Mouse (Mus musculus): ENCODE data around the gene Marc2.

The Marc2 gene

DNA sequence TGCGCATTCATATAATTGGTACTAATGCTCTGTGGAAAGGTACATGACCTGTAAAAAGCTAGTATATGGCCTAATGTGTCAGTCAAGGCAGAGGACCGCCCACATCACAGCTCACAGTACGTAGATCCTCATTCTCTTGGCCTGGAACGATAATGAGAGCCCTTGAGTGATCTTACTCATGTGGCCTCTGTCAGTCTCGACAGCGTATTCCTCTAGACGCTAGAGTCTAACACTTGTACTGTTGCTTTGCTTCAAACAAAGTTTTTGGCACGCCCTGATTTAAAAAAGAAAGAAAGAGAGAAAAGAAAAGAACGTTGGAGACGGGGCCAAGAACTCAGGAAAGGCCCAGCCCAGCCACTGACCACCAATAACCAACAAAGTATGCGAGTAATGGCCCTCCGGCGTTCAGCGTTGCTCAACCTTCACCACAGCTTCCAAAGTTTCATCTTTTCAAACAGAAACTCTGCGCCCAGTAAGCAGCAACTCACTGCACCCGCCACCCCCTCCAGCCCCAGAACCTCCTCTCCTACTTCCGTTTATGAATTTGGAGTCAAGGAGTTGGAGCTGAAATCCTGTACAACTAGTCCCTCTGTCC is 37.7 kb downstream of the Marc2 start:
- DNase-seq (ENCODE audit: low spot score) = no peak

GRCm38 (mm10) chr1:184807627-184808417 is 38.4 kb downstream of the Marc2 start:
- no peak for DNase-seq (ENCODE audit: low spot score)

- DNase-seq (ENCODE audit: low spot score) = no peak
Measured at GRCm38 (mm10) chr1:184807123-184807522, 39.1 kb downstream of the Marc2 start.

GRCm38 (mm10) chr1:184805749-184806148 is 40.5 kb downstream of the Marc2 start:
- no peak for DNase-seq (ENCODE audit: low spot score)

DNA sequence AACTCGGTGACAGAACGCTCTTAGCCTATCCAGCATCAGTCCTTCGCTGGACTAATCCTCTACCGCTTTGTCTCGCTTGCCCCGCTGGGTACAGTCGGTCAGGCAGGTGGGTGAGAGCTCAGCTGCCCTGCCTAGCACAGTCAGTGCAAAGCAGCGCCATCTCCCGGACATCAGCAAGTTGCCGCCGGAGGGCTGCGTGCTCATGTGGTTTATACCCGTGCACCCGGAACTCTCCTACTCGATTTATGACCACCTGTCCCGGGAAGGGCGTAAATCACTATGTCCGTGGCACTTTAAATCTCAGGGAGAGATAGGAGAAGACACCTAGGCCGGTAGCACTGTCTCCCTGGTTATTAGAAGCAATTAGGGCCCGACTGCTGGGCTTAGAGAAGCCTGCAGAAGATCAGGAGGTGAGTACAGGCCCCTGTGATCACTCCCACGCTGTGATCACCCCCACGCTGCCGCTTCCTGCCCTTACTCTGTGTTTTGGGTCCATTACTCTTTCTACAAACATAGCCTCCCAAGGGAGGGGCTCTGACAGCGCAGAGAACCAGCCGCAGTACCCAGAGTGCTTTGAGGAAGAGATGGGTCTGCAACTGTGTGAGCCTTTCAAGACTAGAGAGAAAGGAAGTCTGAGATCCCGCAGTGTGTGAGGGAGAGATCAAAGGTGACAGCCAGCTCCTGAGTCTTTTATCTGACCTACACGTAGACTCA is 52.9 kb downstream of the Marc2 start:
- DNase-seq (ENCODE audit: low spot score) = peak; percentile 22

- no peak for DNase-seq (ENCODE audit: low spot score)
Measured at GRCm38 (mm10) chr1:184791109-184791508, 55.1 kb downstream of the Marc2 start.

- no peak for DNase-seq (ENCODE audit: low spot score)
Measured at GRCm38 (mm10) chr1:184786376-184787151, 59.7 kb downstream of the Marc2 start.

DNA sequence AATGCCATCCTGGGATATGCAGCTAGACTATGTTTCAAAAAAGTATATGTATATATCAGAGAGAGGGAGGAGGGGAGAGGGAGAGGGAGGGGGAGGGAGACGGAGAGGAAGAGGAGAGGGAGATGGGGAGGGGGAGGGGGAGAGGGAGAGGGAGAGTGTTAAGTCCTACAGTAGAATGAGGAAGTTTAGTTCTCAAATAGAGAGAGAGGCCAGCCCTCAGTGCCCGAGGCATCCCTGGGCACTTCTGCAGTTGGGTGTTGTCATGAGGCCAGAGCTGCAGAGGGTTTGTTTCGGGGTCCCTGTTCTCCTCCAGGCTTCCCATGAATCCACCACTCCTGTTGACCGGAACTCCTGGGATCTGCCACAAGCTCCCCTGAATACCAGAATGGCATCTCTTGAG is 62.6 kb downstream of the Marc2 start:
- DNase-seq (ENCODE audit: low spot score) = no peak

DNA sequence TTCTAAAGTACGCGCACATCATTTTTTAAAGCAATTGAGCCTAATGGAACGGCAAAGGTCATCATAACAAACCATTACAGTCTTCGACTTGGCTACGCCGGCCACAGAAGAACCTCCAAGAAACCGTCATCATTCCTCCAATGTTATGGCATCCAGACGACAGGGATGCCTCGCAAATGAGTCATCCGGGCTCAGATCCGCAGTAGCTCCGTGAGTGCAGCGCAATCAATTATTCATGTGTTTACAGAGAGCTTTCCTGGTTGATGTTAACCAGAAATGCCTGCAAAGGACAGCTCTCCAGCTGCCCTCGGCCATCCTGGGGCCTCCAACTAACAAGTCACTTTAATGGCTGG is 64.1 kb downstream of the Marc2 start:
- no peak for DNase-seq (ENCODE audit: low spot score)

- no peak for DNase-seq (ENCODE audit: low spot score)
Measured at GRCm38 (mm10) chr1:184781286-184782160, 64.7 kb downstream of the Marc2 start.

- DNase-seq (ENCODE audit: low spot score) = no peak
Measured at GRCm38 (mm10) chr1:184778157-184778556, 68.1 kb downstream of the Marc2 start.

DNA sequence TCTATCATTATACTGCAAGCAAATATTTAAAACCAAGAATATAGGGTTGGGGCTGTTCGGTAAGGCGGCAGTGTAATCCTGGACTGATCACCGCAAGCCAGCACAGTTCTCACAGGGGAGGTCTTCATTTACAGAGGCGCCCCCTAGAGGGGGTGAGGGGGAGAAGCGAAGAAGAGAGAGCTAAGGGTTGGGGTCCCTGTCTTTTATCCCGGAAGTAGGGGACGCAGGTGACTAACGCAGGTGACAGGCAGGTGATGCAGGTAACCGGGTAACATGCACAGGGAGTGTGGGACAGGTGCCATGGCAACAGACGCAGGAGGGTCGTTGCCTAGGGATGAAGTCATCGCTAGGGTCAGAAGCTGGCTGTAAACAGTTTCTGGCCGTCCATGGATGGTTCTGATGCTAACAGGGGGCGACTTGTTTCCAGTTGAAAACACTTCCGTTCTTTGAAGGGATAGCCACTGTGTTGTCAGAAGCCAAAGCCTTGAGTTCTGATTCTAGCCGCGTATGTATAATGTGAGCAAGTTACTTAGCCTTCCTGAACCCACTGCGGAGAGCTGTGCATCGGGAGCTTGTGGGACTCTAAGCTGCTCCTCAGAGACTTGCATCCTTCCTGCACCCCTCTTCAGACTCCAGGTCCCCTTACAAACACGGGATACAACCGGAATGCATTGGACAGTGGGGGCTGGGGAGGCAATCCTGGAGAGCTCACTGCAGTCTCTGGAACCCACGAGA is 69.0 kb downstream of the Marc2 start:
- no peak for DNase-seq (ENCODE audit: low spot score)

GRCm38 (mm10) chr1:184775289-184775688 is 71.0 kb downstream of the Marc2 start:
- DNase-seq (ENCODE audit: low spot score) = no peak

DNA sequence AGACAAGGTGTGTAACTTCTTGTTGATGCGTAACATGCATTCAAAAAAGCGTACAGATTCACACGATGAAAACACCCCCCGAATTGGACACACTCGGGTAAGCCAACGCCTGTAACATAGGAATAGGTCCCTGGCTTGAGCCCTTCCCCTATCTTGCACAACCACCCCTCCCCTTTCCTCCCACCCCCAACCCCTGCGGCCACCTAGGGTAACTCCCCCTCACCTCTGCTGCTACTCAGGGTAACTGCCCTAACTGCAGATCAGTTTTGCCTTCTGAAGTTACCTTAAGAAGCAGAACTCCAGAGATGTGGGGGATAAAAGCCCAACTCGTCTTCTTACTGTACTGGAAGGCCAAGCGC is 74.4 kb downstream of the Marc2 start:
- DNase-seq (ENCODE audit: low spot score) = no peak

DNA sequence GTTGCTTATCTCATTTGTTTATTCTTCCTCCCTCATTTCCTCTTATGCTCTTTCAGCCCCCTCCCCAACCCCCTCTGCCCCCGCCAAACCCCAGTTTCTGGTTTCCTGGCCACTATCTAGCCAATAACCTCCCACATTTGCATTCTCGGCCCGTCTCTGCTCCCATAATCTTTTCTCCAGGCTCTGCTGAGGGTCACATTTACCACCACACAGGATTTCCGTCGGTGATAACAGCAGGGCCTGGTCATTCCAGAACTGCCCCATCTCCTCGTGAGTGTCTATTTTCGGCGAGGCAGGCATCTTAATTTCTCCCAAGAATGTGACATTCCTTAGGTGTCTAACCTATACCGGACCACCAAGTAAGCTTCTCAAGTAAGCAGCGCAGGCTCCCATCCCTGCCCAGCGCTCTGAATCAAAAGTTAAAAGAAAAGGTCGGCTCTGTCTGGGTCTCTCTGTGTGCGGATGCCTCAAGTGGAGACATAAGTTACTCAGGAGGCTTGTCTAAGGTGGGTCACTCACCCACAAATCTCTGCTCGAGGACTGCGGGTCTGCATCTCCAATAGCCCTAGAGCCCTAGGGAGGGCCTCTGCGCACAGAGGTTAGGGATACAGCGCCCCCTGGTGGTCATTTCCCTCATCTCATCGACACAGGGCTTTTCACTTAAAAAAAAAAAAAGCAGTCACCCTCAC is 74.9 kb downstream of the Marc2 start:
- DNase-seq (ENCODE audit: low spot score) = peak; percentile 76

- DNase-seq (ENCODE audit: low spot score) = no peak
Measured at GRCm38 (mm10) chr1:184763866-184764265, 82.4 kb downstream of the Marc2 start.
